Mouse (Mus musculus) right cerebral cortex, postnatal 4 days (tissue): ENCODE measurements around the gene Art5.
"Not testable (repeated sequence)": the region's sequence is repeated elsewhere in the genome, so short reads cannot be mapped to it uniquely, and the experiment has no call there.

Experiments
- DNase-seq: peaks from one replicate; pipeline ENCODE4 v3.0.0-alpha.2; 2022

Art5 gene

DNA sequence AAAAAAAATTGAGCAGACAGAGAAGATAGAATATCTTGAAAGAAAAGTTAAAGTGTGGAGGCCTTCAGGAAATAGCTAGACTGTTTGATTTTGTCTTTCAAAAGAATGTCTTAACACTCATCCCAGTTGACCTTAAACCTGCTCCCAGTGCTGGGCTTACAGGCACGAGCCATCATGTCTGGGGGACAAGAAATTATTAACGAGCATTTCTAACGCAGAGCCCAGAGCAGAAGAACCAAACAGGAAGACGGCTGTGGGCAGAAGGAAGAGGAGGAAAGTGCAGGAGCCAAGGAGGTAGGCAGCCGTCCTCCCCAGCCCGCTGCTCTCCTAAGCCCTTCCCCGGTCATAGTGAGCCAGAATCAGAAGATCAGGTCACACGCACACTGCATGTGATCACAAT, 29.0 kb downstream of the Art5 start:
- DNase-seq = no peak

DNA sequence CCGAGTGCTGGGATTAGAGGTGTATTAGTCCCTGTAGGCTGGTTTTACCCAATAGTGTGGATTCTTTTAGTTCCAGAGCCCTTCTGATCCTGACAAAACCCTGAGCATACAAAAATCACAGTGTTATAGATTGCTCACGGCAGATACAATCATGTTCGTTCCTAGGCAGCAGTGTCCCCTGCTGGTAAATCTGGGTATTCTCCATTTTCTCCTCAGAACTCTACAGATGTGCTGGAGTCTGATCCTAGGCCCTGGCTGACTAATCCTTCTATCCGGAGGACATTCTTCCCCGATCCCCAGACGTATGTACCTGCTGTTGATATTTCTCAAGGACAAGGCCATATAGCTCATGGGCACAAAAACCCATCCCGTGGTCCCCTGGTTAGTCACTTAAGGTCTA, 30.8 kb downstream of the Art5 start:
- DNase-seq = peak; percentile 25

DNA sequence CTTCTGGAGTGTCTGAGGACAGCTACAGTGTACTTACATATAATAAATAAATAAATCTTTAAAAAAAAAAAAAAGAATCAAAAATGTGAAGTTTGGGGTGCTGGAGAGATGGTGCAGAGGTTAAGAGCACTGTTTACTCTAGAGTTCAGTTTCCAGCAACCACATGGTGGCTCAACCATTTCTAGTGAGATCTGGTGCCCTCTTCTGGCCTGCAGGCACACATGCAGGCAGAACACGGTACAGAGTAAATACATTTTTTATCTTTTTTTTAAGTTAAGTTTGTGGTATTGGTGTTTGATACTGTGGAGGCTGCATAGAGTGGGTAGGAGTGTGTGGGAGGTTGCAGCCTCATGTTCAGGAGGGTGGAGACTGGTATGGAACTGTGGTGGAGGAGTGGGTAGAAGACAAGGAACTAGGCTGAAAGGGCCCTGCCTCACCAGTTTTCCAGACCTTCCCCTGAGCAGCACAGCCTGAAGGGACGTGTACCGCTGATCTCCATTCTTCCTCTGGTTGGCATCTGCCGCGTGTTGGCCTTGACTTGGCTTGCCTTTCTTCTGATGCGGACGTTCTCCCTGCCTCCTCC, 32.5 kb downstream of the Art5 start:
- no peak for DNase-seq

DNA sequence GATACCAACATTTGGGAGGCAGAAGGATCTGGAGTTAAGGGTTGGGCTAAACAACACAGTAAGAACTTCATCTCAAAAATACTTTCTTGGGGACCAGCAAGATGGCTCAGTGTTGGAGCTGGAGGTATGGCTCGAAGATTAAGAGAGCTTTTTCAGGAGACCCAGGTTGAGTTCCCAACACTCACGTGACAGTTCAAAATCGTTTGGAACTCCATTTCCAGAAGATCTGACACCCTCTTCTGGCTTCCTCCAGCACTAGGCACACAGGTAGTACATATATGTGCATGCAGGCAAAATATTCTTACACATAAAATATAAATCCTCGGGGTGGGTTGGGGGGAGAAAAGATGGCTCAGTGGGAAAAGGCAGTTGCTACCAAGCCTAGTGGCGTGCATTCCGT, 42.9 kb downstream of the Art5 start:
- no peak for DNase-seq

DNA sequence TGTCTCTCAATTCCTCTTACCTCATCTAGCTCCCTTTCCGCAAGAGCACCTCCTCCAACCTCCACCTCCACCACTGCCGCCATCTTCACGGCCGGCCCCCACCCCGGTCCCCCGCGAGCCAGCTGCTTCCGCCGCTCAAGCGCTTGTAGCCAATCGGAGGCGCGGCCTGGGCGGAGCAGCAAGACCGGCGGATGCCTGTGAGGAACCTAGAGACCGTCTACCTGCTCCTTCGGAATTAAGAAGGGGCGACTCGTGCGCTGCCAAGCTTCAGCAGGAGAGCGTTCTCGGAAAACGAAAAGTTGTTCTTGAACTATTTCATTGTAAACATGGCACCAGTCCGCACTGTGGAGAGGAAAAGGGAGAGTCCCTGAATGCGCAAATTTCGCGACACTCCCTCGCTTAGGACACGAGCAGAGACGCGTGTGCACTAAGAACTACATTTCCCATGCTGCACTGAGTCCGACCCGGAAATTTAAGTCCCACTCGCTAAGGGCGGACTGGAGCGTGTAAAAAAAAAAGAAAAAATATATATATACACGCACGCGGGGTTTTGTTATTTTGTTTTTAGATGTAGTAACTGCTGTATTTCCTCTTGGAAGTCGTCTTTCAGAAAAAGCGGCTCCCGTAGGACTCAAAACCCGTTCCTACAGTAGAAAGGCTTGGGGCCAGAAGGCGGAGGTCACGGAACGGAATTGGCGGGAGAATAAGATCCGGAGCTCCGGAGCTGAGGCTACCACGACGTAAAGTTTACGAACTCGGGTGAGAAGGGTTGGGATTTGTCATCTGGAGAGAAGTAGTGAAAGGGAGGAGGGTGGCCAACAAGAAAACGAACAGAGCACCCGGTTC, 44.0 kb downstream of the Art5 start, which contains the start of the genes Rnf121, Xndc1 and Xntrpc:
TSS of gene Rnf121 (minus strand) at position 424 of the 846 bp plus-strand sequence.
TSS of gene Xndc1 (plus strand) at position 466 of the 846 bp plus-strand sequence.
TSS of gene Xntrpc (plus strand) at position 668 of the 846 bp plus-strand sequence.
- peak; percentile 90 for DNase-seq

DNA sequence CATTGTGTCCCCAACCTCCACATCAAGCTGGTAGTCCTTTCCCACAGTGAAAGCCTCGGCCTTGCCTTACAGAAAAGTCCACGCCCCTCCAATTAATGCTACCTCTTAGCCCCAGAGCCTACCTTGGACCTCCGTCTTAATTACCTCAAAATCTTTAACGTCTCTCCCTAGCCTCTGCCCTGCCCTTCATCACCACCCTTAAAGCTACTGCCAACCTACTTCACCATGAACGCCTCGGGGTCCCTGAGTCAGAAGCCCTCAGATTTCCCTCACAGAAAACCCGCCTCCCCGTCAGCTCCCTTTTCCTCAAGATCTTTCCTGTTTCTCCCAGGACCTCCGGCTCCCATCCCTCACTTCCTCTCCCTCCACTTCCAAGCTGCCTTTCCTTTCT, 44.6 kb downstream of the Art5 start:
- DNase-seq = peak; percentile 14

DNA sequence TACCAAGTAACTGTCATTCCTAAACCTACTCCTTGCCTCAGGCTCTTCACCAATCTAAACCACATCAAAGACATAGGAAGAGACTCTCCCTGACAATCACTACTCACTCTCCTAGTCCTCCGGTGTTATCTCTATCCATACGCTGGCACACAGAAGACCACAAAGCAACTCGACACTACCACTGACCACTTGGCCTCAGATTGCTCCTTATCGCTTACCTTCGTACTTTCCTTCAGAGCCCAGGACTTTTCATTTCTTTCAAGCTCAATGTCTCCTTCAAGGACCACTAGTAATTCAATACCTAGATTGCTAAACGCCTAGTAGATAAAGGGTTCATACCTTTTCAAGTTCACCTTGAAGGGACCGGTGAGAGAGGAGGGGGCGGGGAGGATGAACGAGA, 45.4 kb downstream of the Art5 start:
- DNase-seq = no peak

DNA sequence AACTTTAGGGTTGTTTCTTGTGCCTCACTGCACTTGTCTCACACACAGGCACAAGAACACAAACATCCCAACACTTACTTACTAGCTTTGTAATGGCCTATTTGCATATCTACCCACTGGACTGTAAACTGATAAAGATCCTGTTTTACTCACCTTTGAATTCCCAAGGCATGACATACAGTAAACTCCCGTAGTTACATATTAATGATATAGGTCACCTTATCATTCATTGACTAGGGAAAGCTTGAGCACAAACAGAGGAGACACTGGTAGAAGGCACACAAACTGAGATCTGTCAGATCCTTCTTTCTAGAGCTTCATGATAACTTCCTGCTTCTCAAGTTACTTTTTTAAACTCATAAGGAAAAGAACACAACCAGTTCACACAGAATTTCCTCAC, 47.1 kb downstream of the Art5 start:
- no peak for DNase-seq

DNA sequence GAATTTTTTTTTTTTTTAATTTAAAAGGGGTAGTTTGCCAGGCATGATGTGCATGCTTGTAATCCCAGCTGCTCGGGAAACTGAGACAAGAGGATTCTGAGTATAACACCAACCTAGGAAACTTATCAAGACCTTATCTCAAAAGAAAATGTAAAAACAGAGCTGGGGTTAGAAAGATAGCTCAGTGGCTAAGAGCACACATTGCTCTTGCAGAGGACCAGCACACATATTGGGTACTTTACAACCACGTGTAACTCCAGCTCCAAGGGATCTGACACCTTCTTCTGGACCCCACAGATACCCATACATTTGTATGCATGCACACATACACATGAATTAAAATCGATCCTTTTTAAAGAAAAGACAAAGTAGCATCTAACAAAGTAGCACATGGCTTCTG, 47.9 kb downstream of the Art5 start:
- DNase-seq = no peak

DNA sequence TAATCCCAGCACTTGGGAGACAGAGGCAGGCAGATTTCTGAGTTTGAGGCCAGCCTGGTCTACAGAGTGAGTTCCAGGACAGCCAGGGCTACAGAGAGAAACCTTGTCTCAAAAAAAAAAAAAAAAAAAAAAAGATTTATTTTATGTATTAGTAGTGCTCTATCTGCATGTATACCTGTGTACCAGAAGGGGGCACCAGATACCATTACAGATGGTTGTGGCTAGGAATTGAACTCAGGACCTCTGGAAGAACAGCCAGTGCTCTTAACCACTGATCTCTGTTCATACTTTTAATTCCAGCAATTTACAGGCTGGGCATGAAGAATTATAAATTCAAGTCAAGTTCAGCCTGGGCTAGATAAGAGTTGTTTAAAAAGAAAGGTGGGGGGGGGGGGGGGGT, 60.8 kb downstream of the Art5 start:
- DNase-seq = not testable (repeated sequence)
